Mouse (Mus musculus): ENCODE measurements around the gene Ap3m1.

GRCm38 (mm10) chr14:21053586-21053985 is 1.3 kb upstream of the Ap3m1 start:
- TF ChIP-seq CTCF (IDR thresholded peaks at IDR 0.05; ENCODE audit: extremely low read depth, insufficient read depth, low read length) (no peak), POLR2A (IDR thresholded peaks at IDR 0.05; ENCODE audit: extremely low read depth, insufficient read depth, low read length) (no peak)
